Mouse (Mus musculus) natural killer cell, adult 2 months (primary cell): Measurements from ENCODE around the gene Lipe.

Experiments used
- DNase-seq, 2 experiments: peaks; one replicate each; pipeline ENCODE4 v3.0.0; 2022; ENCODE audit warnings: low spot score in 2 of 2

The Lipe gene

DNA sequence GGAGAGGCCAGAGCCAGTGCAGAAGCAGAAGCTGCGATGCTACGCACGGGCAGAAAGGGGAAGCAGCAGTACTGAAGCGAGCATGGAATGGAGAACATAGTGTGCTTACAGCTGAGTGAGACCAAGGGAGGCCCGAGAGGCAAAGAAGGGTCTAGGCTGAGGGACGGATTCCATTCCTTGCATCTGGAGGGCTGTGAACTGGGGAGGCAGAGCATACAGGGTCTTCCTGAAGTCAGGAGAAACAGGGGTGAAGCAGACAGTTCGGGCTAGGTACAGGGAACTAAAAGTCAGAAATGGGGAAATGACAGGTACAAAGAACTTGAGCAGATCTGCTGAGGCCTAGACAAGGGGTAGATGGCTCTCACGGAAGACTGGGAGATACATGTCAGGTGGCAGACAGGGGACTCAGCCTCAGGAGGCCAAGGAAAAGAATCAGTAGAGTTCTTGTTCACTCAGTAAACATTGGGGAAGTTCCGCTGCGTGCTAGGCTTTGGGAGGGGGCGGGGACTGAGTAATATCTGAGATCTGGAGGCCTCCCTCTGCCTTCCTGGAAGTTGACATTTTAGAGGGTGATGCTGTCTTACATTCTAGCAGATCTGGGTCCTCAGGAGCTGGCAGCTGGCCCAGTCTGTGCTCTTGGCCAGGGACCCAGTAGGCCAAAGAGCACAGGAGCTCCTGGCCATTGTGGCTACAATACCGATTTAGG lies 12.5 kb downstream of the Lipe start:
- peak in 1 of 2 experiments; percentile 58 for DNase-seq

DNA sequence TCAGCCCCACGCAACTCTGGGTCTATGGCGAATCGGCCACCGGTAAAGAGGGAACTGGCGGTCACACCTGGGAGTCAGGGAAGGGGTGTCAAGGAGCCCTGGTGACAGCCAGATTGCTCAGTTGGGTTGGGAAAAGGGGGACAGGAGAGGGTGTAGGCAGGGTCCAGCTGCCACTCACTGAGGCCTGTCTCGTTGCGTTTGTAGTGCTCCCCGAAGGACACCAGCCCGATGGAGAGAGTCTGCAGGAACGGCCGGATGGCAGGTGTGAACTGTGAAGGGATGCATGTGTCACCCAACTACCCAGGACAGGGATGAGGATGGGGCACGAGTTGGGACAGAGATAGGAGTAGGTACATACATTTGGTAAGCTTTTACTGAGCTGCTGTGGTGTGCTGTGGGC lies 13.3 kb downstream of the Lipe start:
- no peak for DNase-seq

DNA sequence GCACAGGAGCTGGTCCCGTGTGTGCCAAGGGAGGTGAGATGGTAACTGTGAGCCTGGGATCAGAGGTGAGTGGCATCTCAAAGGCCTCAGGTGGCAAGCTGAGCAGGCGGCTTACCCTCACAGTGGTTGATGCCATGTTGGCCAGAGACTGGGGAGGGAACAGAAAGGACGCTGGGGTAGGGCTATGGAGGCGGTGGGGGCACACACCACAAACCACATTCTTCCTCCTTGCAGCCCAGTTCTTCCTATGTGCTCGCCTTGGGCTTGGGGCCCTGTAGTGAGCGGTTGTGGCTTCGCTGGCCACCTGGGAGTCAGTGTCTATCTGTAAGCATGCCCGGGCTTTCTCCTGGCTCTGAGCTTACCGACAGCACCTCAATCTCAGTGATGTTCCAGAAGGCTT lies 13.7 kb downstream of the Lipe start:
- no peak for DNase-seq

DNA sequence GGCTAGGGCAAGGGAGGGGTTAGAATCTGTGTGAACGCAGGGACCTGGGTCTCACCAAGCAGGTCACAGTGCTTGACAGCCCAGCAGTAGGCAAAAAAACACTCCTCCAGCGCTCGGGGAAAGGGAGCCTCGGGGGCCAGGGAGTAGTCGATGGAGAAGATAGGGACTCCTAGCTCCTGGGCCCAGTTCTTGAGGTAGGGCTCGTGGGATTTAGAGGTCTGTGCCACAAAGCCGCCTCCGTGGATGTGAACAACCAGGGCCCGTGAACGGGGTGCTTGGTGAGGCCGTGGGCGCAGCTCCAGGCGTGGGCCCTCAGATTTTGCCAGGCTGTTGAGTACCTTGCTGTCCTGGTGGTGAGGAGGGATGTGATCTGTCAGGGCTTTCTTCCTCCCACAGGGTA lies 14.2 kb downstream of the Lipe start:
- no peak for DNase-seq

DNA sequence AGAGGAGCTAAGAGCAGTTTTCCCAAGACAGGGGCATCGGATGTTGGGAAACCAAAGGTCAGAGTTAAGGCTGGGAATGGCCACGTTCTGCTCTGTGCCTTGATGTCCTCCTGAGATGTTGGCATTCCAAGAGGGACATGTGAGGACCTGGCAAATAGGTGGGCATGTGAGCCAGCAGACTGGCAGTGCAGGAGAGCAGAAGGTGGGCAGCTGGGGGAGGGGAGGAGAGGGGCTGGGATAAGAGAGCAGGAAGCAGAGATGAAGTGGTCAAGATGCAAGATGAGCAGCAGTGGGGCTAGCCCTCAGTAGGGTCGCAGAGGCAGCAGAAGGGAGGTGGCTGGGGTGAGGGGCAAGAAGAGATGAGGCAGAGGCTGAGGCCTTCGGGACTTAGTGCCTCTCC lies 14.6 kb downstream of the Lipe start:
- no peak for DNase-seq

DNA sequence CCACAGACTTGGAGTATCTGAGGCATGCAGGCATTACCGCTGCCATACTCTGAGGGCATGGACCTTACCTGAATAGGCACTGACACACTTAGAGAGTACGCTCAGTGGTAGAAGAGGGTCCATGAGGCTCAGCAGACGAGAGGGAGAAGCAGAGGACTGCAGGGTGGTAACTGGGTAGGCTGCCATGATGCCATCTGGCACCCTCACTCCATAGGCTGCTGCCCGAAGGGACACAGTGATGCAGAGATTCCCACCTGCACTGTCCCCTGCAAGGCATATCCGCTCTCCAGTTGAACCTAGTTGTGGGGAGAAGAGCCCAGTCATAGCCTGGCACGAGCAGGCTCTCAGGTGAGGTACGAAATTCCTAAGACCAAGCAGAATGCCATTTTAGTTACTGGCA lies 15.1 kb downstream of the Lipe start:
- no peak for DNase-seq

DNA sequence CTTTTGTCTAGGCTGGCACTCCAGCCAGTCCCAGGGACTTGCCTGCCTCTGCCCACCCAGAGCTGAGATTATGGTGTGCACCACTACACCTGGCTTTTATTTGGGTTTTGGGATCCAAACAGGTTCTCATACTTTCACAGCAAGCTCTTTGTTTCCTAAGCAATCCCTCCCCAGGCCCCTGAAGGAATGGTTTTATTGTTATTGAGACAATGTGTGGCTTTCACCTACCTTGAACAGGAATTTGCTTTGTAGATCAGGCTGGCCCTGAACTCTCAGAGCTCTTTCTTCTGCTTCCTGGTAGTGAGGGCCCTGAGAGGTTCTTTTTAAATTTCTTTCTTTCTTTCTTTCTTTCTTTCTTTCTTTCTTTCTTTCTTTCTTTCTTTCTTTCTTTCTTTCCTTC lies 16.0 kb downstream of the Lipe start:
- DNase-seq, result no peak

DNA sequence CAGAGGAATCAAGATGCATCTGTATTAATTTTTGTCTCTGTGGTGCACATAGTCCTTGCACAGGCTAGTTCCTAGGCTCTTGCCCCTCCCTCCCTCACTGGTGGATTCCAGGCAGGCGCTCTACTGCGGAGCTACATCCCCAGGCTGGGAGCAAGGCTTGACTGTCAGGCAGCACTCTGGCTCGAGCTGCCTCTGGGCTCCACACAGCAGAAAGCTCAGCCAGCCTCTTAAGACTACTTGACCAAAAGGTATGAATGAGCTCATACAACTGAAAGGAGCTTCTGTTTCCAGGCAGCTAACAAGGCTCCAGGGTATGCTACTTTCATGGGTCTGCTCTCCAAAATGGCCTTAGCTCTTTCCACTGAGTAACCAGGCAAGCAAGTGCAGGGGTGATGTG lies 17.2 kb downstream of the Lipe start:
- DNase-seq, result no peak

DNA sequence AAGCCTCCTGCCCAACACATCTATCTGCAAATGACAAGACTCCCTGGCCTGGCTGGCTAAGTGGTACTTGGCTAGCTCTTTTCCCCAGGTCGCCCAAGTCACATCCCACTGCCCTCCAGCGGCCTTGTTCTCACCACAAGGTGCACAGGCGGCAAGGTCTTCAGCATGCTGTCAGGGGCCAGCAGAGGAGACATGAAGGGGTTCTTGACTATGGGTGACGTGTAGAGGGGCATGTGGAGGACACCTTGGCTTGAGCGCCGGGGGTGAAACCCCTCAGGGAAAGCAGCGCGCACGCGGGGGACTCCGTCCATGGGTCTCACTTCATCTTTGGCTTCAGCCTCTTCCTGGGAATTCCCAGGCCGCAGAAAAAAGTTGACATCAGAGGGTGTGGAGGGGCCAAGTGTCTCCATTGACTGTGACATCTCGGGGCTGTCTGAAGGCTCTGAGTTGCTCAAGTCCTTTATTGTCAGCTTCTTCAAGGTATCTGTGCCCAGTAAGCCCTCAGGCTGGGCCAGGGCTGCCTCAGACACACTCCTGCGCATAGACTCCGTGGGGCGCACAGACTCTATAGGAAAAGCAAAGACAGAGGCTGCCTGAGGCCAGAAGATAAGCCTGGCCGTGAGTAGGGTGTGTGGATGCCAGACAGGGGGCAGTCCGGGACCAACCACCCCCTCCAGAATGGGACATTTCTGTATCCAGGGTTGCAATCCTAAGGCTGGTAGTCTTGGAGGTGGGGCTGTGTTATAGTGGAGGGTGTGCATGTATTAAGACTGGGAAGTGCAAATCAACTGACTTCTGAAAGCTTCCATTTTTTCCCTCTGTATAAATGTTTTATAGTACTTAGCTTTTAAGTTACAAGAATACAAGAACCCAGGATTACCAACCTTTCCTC lies 17.9 kb downstream of the Lipe start:
- DNase-seq, result no peak

DNA sequence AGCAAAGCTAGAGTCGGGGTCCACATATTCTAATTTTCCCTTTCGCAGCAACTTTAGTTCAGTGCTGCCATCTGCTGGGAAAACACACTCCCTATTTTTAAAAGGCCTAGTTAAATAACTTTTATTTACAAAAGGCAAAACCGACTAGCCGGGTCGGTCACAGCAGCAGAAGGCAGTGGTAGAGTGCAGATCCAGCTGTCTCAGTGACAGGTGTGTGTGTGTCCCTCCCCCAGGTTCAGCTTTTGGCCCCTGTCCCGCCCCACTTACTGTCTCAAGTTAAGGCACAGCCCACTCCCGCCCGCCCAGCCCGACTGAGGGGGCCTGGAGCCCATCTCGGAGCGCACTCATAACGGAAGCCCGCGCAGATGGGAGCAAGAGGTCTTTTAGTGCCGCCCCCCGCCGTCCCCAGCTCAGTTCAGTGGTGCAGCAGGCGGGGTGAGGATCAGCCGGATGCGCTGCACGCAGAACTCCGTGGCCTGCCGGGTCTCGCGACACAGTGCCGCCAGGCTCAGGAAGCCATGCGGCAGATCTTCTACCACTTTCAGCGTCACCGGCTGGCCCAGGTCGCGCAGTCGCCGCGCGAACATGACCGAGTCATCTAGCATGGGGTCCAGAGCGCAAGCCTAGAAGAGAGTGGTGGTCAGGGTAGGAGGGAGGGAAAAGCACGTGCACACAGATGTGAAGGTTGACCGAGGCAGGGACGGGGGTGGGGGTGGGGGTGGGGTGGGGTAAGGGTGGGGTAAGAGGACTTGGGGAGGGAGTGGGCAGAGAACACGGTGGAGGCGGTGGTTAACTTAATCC lies 18.8 kb downstream of the Lipe start:
- peak; percentile 68 to 76 for DNase-seq

DNA sequence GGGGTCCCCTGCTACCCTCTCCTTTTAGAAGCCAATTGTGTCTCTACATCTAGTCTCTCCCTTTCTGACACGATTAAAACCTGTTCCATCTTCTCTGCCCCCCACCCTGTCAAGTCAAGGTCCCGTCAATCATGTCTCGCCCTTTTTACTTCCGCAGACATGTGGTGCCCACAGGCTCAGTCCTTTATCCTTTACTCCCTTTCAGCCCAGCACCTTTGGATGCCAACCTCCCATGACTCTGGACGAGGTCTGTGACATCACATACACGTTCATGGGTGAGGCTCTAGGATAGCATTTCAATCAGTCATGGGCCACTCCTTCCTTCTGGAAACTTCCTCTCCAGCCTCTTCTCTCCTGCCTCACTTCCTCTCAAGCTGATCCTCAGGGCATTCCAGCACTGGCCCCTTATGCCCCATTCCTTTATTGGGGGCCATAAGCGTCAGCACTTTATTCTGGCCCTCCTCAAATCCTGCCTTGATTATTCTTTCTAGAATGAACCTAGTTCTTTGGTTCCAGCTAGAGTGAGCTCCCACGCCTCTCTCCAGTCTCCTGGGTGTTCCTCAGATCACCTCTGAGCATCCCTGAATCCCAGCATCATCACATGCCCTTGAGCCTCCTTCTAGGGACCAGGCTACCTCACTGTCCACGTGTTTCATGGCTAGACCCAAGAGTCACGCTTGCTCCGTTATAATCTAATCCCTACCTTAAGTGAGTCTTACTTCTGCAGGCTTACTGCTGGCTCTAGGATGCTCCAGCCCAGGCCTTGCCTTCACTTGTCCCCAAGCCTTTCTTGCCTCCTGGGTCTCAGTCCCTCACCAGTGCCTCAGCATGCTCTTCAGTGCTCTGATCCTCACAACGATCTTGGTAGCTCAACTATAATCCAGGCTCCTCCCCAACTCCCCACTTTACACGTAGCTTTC lies 20.1 kb downstream of the Lipe start:
- no peak for DNase-seq

DNA sequence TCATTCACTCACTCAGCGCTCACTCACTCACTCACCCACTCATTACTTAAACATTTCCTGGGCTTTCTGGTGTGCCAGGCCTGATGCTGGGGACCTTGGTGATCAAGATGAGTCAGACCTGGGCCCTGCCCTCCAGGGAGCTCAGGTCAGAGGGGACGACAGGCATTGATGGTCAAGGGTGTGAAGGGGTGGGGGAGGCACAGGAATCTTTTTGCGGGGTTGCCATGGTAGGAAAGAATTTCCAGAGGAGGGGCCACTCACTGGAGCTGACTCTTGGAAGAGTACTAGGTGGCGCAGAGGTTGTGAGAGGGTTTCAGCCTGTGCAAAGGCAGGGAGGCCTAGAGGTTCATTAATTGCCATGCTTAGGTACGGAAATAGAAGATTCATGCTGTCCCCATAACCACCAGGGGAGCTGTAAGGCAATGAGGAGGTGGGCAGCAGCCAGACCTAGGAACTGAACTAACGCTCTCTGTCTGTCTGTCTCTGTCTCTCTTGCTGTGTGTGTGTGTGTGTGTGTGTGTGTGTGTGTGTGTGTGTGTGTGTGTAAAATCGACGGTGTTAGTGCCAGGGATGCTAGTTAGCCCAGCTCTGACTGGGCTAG lies 21.3 kb downstream of the Lipe start:
- DNase-seq, result no peak

DNA sequence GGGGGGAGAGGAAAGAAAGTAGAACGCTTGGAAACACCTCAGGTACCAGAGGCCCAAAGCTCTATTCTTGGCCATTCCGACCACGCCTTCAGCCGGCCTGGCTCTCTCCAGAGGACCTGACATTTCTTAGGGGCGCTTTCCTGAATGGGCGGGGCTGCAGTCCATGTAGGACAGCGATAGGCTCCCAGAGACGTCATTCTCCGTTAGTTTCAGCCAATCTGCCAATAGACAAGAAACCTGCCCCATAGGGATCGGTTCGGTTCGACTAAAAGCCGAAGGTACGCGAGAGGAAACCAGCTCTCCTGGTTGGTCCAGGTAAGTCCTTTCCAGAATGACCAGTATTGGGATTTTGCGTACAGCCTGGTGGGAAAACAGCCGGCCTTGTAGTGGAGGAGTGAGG lies 22.0 kb downstream of the Lipe start:
- DNase-seq, result no peak

DNA sequence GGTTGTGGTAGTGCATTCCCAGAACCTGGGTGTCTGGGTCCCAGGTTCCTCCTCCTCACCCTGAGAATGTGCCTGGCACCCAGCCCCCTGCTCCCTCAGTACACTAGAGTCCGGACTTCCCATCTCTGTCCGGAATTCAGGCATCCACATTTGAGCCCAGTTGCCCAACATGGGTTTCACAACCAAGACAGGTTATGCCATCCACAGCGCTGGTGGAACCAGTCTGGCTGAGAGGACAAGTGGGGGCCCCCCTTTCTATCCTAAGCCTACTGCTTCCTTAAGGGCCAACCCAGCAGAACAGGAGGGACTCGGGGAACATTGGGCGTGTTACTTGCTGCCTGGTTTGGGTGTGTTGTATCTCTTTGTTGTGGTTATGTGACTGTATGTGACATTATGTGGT lies 26.1 kb downstream of the Lipe start:
- DNase-seq, result no peak

DNA sequence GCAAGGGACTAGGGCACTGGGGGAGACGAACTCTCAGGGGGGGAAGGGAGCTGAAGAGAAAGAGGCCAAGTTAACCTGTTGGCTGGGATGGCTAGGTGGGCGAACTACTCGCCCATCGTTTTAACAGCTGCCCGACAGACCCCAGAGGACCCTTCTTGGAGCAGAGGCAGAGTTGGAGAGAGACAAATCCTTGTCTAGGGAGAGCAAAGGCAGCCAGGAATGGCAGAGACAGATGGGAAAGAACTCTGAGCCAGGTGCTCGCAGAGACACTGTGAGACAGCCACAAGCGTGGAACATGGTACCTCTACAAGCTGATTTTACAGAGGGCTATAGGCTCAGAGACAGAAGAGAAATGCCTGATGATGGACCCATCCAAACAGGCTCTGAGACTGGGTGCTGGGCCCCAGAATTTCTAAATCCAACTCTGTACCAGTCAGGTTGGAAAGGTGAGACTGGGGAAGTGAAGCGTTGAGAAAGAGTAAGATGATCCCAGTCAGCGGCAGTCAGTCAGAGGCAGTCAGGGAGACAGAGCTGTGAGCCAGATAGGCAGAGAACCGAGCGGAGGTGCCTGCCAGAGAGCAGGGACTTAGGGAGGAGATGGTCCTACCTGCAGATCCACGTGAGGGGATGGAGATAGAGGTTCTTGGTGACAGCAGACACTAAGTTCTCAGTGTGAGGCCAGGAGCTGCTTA lies 29.3 kb downstream of the Lipe start, which contains the start of gene Cnfn:
Cnfn (minus strand) TSS at position 667 of the 692 bp plus-strand sequence.
- no peak for DNase-seq

DNA sequence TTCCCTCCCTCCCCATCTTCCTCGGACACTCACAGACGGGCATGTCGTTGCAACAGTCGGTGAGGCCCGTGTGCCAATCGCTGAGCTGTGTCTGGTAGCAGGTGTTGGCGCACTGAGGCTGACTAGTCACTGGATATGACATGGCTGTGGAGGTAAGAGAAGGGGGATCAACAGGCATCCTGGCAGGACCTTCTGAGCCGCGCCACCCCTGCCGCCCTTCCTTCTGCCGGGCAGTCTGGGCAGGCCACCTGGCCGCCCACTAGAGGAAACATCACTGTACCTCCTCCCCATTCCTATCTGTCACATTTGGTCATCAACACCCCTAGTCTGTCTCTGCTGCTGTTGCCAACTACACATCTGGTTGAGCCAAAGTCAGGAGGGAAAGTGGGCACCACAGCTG lies 30.2 kb downstream of the Lipe start:
- DNase-seq, result no peak

DNA sequence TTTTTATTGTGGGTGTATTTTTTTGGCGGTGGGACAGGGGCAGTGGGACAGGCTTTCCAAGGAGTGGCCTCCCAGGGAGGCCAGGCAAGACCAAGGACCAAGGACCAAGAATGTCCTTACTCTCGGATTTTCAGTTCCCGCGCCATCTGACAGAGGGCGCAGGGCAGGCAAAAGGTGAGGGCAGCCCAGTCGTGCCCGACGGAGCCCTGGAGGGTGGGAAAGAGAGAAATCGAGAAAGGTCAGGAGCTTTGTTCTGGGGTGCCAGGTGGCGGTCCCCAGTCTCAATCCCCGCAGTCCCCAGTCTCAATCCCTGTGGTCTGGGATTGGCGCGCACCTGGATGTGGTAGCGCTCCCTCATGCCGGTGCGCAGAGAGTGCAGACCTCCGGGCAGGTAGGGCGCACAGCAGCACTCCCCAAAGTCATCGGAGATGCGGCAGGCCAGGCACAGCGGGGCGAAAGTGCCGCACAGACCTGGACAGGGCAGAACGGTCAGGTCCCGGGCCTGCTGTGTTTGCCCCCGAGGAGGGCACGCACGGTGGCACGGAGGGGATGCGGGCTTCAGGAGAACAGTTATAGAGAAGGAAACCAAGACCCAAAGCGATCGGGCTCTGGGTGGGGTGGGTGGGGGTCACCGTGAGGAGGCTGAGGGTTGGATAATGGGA lies 30.7 kb downstream of the Lipe start:
- no peak for DNase-seq

DNA sequence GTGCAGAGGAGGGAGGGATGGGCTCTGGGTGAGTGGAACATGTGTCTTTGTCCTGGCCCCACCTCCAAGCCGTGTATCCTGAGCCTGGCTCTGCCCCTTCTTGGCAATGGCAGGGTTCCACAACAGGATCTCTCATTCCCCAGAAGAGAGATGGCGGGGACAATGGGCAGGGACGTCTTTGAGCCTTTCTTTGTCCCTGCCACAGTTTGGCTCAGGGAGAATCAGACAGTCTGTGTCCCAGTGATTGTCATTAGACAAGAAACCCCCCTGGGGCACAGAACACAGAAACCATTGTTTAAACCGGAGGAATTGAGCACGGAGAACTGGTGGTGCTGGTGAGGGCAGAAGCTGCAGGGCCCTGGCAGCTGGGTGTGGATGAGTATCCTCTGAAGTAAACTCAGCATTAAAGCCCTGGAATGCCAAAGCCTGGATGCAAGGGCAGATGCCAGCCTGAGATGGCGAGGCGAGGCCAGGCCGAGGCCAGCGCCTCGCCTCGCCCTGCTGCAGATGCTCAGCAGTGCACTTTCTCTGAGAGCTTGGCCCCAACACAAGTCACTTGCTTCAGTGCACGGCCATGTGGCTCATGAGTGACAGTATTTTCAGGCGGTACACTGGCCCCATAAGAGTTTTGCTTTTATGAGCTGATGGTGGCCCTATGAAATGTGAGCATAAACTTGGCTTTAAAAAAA lies 32.4 kb downstream of the Lipe start:
- DNase-seq, result no peak

DNA sequence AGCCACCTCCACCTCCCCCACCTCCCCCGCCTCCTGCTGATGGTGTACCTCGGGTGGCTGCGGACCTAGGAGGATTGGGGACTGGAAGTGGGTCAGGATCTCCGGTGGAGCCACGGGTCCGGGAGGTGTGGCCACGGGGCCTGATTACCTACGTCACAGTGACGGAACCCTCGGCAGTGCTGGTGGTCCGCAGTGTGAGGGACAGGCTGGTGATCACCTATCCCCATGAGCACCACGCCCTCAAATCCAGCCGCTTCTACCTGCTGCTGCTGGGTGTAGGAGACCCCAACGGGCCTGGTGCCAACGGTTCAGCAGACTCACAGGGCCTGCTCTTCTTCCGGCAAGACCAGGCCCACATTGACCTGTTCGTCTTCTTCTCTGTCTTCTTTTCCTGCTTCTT lies 34.9 kb downstream of the Lipe start:
- DNase-seq, result no peak
